Mouse (Mus musculus) brain, embryonic 14.5 days (tissue): ENCODE measurements at regions not wholly inside any gene's neighbourhood (a gene's known extent, or its start where the extent isn't known, plus 50 kb on each side); places are given as distances from the start of the nearest gene placed in this dataset.

ENCODE experiments used
- CTCF ChIP-seq: fragments of 200-500 bp; IDR thresholded peaks from 2 replicates; pipeline ENCODE4 v1.5.1; 2012; ENCODE audit warnings: inconsistent platforms, mild to moderate bottlenecking, moderate library complexity, borderline replicate concordance; ENCODE audit not compliant: insufficient read depth, insufficient read length; ENCODE audit errors: extremely low read depth
- POLR2A ChIP-seq: fragments of 200-500 bp; IDR thresholded peaks from 2 replicates; pipeline ENCODE4 v1.6.1; 2012; ENCODE audit warnings: mild to moderate bottlenecking, inconsistent platforms, borderline replicate concordance; ENCODE audit not compliant: poor library complexity, insufficient read depth, insufficient read length, severe bottlenecking; ENCODE audit errors: extremely low read depth

- TF ChIP-seq CTCF: no peak
- TF ChIP-seq POLR2A: no peak
Observed at GRCm38 (mm10) chr13:52140221-52140620, 293.7 kb downstream of the Gadd45g start.
